Mouse (Mus musculus) CD4-positive, CD25-positive, alpha-beta regulatory T cell, adult 9 weeks (primary cell): ENCODE data around the gene Ppara. TPM values are rescaled to one million over a fixed set of nuclear protein-coding genes. Genes with fewer than 3 reads are reported as not detected.

Source experiments
- polyA plus RNA-seq: library from polyadenylated mRNA; unstranded; fragments of 100-300 nt; shearing (Covaris generic); gene quantifications from one replicate; pipeline ENCODE4 v1.2.1, GENCODE M21; 2017

Gene Ppara
- not detected for polyA plus RNA-seq

GRCm38 (mm10) chr15:85734571-85735033 lies at the start of gene Ppara:
TSS of gene Ppara (plus strand) at chr15:85734983.

GRCm38 (mm10) chr15:85811535-85812277 lies 76.9 kb downstream of the Ppara start, which contains the start of gene Cdpf1:
TSS of gene Cdpf1 (minus strand) at chr15:85811697.

DNA sequence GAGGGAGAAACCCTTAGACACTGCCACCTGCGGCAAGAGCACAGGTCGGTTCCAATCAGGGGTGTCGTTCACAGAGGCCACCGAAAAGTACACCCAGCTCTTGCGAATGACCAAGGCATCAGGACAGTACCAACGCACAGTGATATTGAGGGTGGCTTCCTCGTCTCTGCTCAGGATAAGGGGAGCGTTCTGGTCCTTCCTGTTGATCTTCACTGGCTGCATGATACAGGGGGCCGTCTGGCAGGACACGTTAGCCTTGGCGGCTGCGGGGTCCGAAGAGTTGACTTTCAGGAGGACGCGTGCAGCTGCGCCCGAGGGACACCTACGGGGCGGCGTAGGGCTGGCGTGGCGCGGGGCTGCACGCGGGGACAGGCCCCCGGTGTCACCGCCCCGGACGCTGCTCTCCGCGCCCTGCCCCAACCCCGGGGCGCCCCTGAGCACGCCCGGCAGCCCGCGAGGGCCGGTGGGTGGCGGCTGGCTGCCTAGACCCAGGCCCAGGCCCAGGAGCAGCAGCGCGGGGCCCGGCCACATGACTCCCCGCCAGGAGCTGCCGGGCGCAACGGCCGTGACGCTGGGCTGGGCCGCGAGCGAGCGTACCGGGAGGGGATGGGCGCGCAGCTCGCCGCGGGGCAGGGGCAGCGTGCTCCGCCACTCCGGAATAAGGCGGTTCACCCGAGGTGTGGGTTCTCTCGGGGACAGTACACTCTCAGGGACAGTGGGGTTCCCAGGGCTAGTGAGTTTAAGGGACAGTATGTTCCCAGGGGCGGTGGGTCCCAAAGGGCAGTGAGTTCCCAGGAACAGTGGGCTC lies 86.6 kb downstream of the Ppara start, which contains the start of gene Pkdrej:
Pkdrej (minus strand) TSS at position 532 of the 808 bp plus-strand sequence.

GRCm38 (mm10) chr15:85831954-85832590 lies 97.3 kb downstream of the Ppara start, which contains the start of gene Ttc38:
TSS of gene Ttc38 (plus strand) at chr15:85832306.

Other genes starting within 250 kb of the Ppara start
- gene 7530416G11Rik, start 231.8 kb upstream of the Ppara start, polyA plus RNA-seq: not detected
- gene Wnt7b, start 152.5 kb upstream of the Ppara start, polyA plus RNA-seq: not detected
- 50.3 TPM for gene Cdpf1, start 76.7 kb downstream of the Ppara start, polyA plus RNA-seq
- not detected for gene Pkdrej, start 86.8 kb downstream of the Ppara start, polyA plus RNA-seq
- gene Ttc38, start 97.3 kb downstream of the Ppara start, polyA plus RNA-seq: 27.4 TPM
- 5.3 TPM for gene Gtse1, start 124.8 kb downstream of the Ppara start, polyA plus RNA-seq
- gene Trmu, start 144.3 kb downstream of the Ppara start, polyA plus RNA-seq: 59.0 TPM